Mouse (Mus musculus): ENCODE data around the gene Grem1.
A peak's percentile ranks its signal among the peaks of the same experiment; 100 is the strongest.

- TF ChIP-seq POLR2A (IDR thresholded peaks at IDR 0.05; ENCODE audit: low read depth, low read length), result no peak
- TF ChIP-seq CTCF (IDR thresholded peaks at IDR 0.05; ENCODE audit: extremely low read depth, insufficient read depth, insufficient read length, insufficient replicate concordance), result peak; percentile 25; the same call in 1 of the 2 replicates
These were observed 49.2 kb upstream of the Grem1 start for GRCm38 (mm10) chr2:113807640-113808039.

Measured in spleen, adult 2 months (tissue).